Mouse (Mus musculus) left cerebral cortex, adult 2 months (tissue): ENCODE measurements around the gene Fam210b. TPM values are rescaled to one million over a fixed set of nuclear protein-coding genes. Genes with fewer than 3 reads are reported as not detected.

Source experiments
- DNase-seq, 2 experiments: peaks; one replicate each; pipeline ENCODE4 v3.0.0; 2021 to 2022; ENCODE audit warnings: low spot score in 2 of 2, mixed read lengths in 1 of 2; ENCODE audit errors: extremely low spot score in 1 of 2
- H3K27ac ChIP-seq: fragments of 200-600 bp; 2 replicates; pipeline ENCODE4 v1.8.1; 2022
- H3K4me3 ChIP-seq: fragments of 200-600 bp; 2 replicates; pipeline ENCODE4 v1.8.1; 2022
- CTCF ChIP-seq: fragments of 200-600 bp; IDR thresholded peaks from 2 replicates; pipeline ENCODE4 v1.8.1; 2022; ENCODE audit warnings: antibody characterized with exemption, mild to moderate bottlenecking, moderate library complexity
- intact Hi-C: fragments of 180-260 bp; cut with DNase I; formaldehyde crosslinking; loops from one replicate; pipeline ENCODE4 v1.15.1; 2025
- total RNA-seq, 2 experiments: library from RNA; stranded (reverse); gene quantifications; 2 replicates each; pipeline ENCODE4 v1.2.3; 2021

The Fam210b gene
- total RNA-seq, 2 experiments from 2014 or later: 10.9 to 12.6 TPM

- DNase-seq: no peak
- Histone ChIP-seq H3K27ac (no peak overlapping the region), H3K4me3 (no peak overlapping the region)
- intact Hi-C loops: no loop called here
- TF ChIP-seq CTCF: no peak
Observed at GRCm38 (mm10) chr2:172338206-172338942, 7.0 kb upstream of the Fam210b start.

GRCm38 (mm10) chr2:172340936-172341335 is 4.4 kb upstream of the Fam210b start:
- DNase-seq: no peak
- intact Hi-C loops: loop anchor here (10.0 kb wide), 1 partner anchor 1826 kb away; no protein-coding TSS in a partner anchor
- Histone ChIP-seq H3K27ac (no peak overlapping the region), H3K4me3 (no peak overlapping the region)
- no peak for TF ChIP-seq CTCF

- Histone ChIP-seq H3K27ac (no peak overlapping the region), H3K4me3 (no peak overlapping the region)
- intact Hi-C loops: loop anchor here (10.0 kb wide), 1 partner anchor 1827 kb away; no protein-coding TSS in a partner anchor
- TF ChIP-seq CTCF: no peak
- no peak for DNase-seq
Observed at GRCm38 (mm10) chr2:172341606-172342005, 3.8 kb upstream of the Fam210b start.

GRCm38 (mm10) chr2:172343751-172344150 is 1.6 kb upstream of the Fam210b start:
- intact Hi-C loops: loop anchor here (2.0 to 10.0 kb wide), 2 partner anchors 27 to 1829 kb away; partner anchors contain the start of genes Aurka and Cstf1
- DNase-seq: no peak
- no peak overlapping the region for H3K4me3 ChIP-seq
- H3K27ac ChIP-seq: no peak overlapping the region
- no peak for TF ChIP-seq CTCF

GRCm38 (mm10) chr2:172344669-172345068 is 696 bp upstream of the Fam210b start:
- TF ChIP-seq CTCF: no peak
- intact Hi-C loops: loop anchor here (2.0 to 10.0 kb wide), 2 partner anchors 26 to 1830 kb away; partner anchors contain the start of genes Aurka and Cstf1
- H3K4me3 ChIP-seq: no peak overlapping the region; the same call in 1 of the 2 replicates
- DNase-seq: no peak
- H3K27ac ChIP-seq: 0 out of 2 replicates have a peak overlapping the region, but pooled peaks have one; percentile 19

- no peak; the same call in 1 of the 2 replicates for TF ChIP-seq CTCF
- peak; percentile 28 to 31 for DNase-seq
- intact Hi-C loops: loop anchor here (10.0 kb wide), 1 partner anchor 1831 kb away; no protein-coding TSS in a partner anchor
- no peak overlapping the region; the same call in 1 of the 2 replicates for H3K27ac ChIP-seq
- H3K4me3 ChIP-seq: peak overlapping the region; percentile 60
Observed at GRCm38 (mm10) chr2:172346034-172346929, 917 bp downstream of the Fam210b start.

GRCm38 (mm10) chr2:172346933-172347611 is 1.7 kb downstream of the Fam210b start:
- DNase-seq: no peak
- no peak for TF ChIP-seq CTCF
- intact Hi-C loops: loop anchor here (10.0 kb wide), 1 partner anchor 1832 kb away; no protein-coding TSS in a partner anchor
- H3K4me3 ChIP-seq: no peak overlapping the region
- no peak overlapping the region for H3K27ac ChIP-seq

GRCm38 (mm10) chr2:172348297-172348950 is 3.1 kb downstream of the Fam210b start:
- intact Hi-C loops: loop anchor here (10.0 kb wide), 1 partner anchor 1834 kb away; no protein-coding TSS in a partner anchor
- H3K27ac ChIP-seq: no peak overlapping the region
- TF ChIP-seq CTCF: no peak
- no peak for DNase-seq
- H3K4me3 ChIP-seq: no peak overlapping the region

- H3K4me3 ChIP-seq: no peak overlapping the region
- intact Hi-C loops: loop anchor here (10.0 kb wide), 1 partner anchor 1835 kb away; no protein-coding TSS in a partner anchor
- no peak overlapping the region for H3K27ac ChIP-seq
- no peak for DNase-seq
- no peak for TF ChIP-seq CTCF
Observed at GRCm38 (mm10) chr2:172349776-172350175, 4.4 kb downstream of the Fam210b start.

- intact Hi-C loops: no loop called here
Observed at GRCm38 (mm10) chr2:172350773-172351172, 5.4 kb downstream of the Fam210b start.

GRCm38 (mm10) chr2:172353218-172353617 is 7.9 kb downstream of the Fam210b start:
- DNase-seq: no peak
- Histone ChIP-seq H3K27ac (no peak overlapping the region), H3K4me3 (no peak overlapping the region)
- intact Hi-C loops: no loop called here
- TF ChIP-seq CTCF: no peak

More at GRCm38 (mm10) chr2:172350773-172351172, 5.4 kb downstream of the Fam210b start:
- DNase-seq: no peak
- TF ChIP-seq CTCF: no peak
- Histone ChIP-seq H3K4me3 (no peak overlapping the region), H3K27ac (no peak overlapping the region)
